Mouse (Mus musculus): Measurements from ENCODE around the gene Gm973. TPM values are rescaled to one million over a fixed set of nuclear protein-coding genes. Genes with fewer than 3 reads are reported as not detected.
A peak's percentile ranks its signal among the peaks of the same experiment; 100 is the strongest.

The Gm973 gene
- polyA plus RNA-seq, 1 experiment from 2014 or later, result 8.1 TPM

GRCm38 (mm10) chr1:59497741-59498613 lies 18.1 kb upstream of the Gm973 start:
- WGBS, result 88% methylated on average over 6 of the region's 6 CpGs
- no peak overlapping the region for H3K4me2 ChIP-seq
- H3K36me3 ChIP-seq, result no peaks in the 10 kb centered on the region
- no peak for ATAC-seq (ENCODE audit: low FRiP score, low read depth)
- no peaks in the 10 kb centered on the region for H3K4me1 ChIP-seq (replicated peaks)
- no peaks in the 10 kb centered on the region for H3K27me3 ChIP-seq
- H3K4me3 ChIP-seq, result no peak overlapping the region
- H3K9me3 ChIP-seq, result no peaks in the 10 kb centered on the region
- H3K27ac ChIP-seq (replicated peaks), result no peak overlapping the region
- H3K9ac ChIP-seq, result no peak overlapping the region

GRCm38 (mm10) chr1:59499327-59499726 lies 16.7 kb upstream of the Gm973 start:
- Histone ChIP-seq H3K4me1 (replicated peaks) (no peaks in the 10 kb centered on the region), H3K27me3 (no peaks in the 10 kb centered on the region), H3K27ac (replicated peaks) (no peak overlapping the region), H3K4me3 (no peak overlapping the region), H3K4me2 (no peak overlapping the region), H3K9ac (no peak overlapping the region), H3K36me3 (no peaks in the 10 kb centered on the region), H3K9me3 (no peaks in the 10 kb centered on the region)
- WGBS, result 78% methylated on average over 3 of the region's 3 CpGs
- no peak for ATAC-seq (ENCODE audit: low FRiP score, low read depth)

GRCm38 (mm10) chr1:59502355-59502754 lies 13.7 kb upstream of the Gm973 start:
- no peaks in the 10 kb centered on the region for H3K27me3 ChIP-seq
- no peaks in the 10 kb centered on the region for H3K36me3 ChIP-seq
- no peak overlapping the region for H3K4me3 ChIP-seq
- H3K9me3 ChIP-seq, result no peaks in the 10 kb centered on the region
- H3K27ac ChIP-seq (replicated peaks), result no peak overlapping the region
- 76% methylated on average over 2 of the region's 2 CpGs for WGBS
- H3K4me2 ChIP-seq, result no peak overlapping the region
- no peak for ATAC-seq (ENCODE audit: low FRiP score, low read depth)
- H3K9ac ChIP-seq, result no peak overlapping the region
- H3K4me1 ChIP-seq (replicated peaks), result no peaks in the 10 kb centered on the region

- 65% methylated on average over 7 of the region's 7 CpGs for WGBS
- Histone ChIP-seq H3K4me3 (no peak overlapping the region), H3K4me2 (no peak overlapping the region), H3K9me3 (no peaks in the 10 kb centered on the region), H3K36me3 (no peaks in the 10 kb centered on the region), H3K27me3 (no peaks in the 10 kb centered on the region), H3K27ac (replicated peaks) (no peak overlapping the region), H3K9ac (no peak overlapping the region), H3K4me1 (replicated peaks) (peaks cover 5% of the 10 kb centered on the region; the same call in 1 of the 2 replicates)
- no peak for ATAC-seq (ENCODE audit: low FRiP score, low read depth)
These were observed 12.3 kb upstream of the Gm973 start for GRCm38 (mm10) chr1:59503659-59504301.

GRCm38 (mm10) chr1:59504302-59504700 lies 11.8 kb upstream of the Gm973 start:
- WGBS, result 83% methylated on average over 2 of the region's 2 CpGs

GRCm38 (mm10) chr1:59508463-59509139 lies 7.5 kb upstream of the Gm973 start:
- no peaks in the 10 kb centered on the region for H3K9me3 ChIP-seq
- H3K4me2 ChIP-seq, result peak overlapping the region; percentile 18; the same call in 1 of the 2 replicates
- no peak overlapping the region for H3K27ac ChIP-seq (replicated peaks)
- H3K27me3 ChIP-seq, result no peaks in the 10 kb centered on the region
- peak; percentile 58; the same call in 1 of the 2 replicates for ATAC-seq (ENCODE audit: low FRiP score, low read depth)
- no peak overlapping the region for H3K4me3 ChIP-seq
- H3K9ac ChIP-seq, result no peak overlapping the region
- peaks cover 7% of the 10 kb centered on the region; the same call in 1 of the 2 replicates for H3K4me1 ChIP-seq (replicated peaks)
- no peaks in the 10 kb centered on the region for H3K36me3 ChIP-seq
- 27% methylated on average over 17 of the region's 17 CpGs for WGBS

More at GRCm38 (mm10) chr1:59504302-59504700, 11.8 kb upstream of the Gm973 start:
- Histone ChIP-seq H3K36me3 (no peaks in the 10 kb centered on the region), H3K4me1 (replicated peaks) (peaks cover 7% of the 10 kb centered on the region; the same call in 1 of the 2 replicates), H3K27me3 (no peaks in the 10 kb centered on the region), H3K27ac (replicated peaks) (no peak overlapping the region), H3K4me2 (no peak overlapping the region), H3K9ac (no peak overlapping the region), H3K9me3 (no peaks in the 10 kb centered on the region), H3K4me3 (no peak overlapping the region)
- ATAC-seq (ENCODE audit: low FRiP score, low read depth), result no peak

GRCm38 (mm10) chr1:59511566-59512270 lies 4.3 kb upstream of the Gm973 start:
- Histone ChIP-seq H3K27ac (replicated peaks) (no peak overlapping the region), H3K36me3 (no peaks in the 10 kb centered on the region), H3K4me3 (no peak overlapping the region), H3K9ac (no peak overlapping the region), H3K9me3 (no peaks in the 10 kb centered on the region), H3K4me1 (replicated peaks) (peaks cover 17% of the 10 kb centered on the region), H3K27me3 (no peaks in the 10 kb centered on the region), H3K4me2 (no peak overlapping the region)
- ATAC-seq (ENCODE audit: low FRiP score, low read depth), result no peak
- WGBS, result 71% methylated on average over 9 of the region's 9 CpGs

- no peak overlapping the region for H3K4me3 ChIP-seq
- H3K27me3 ChIP-seq, result no peaks in the 10 kb centered on the region
- no peak overlapping the region for H3K27ac ChIP-seq (replicated peaks)
- peaks cover 32% of the 10 kb centered on the region for H3K4me1 ChIP-seq (replicated peaks)
- WGBS, result 49% methylated on average over 11 of the region's 11 CpGs
- no peaks in the 10 kb centered on the region for H3K36me3 ChIP-seq
- no peak overlapping the region for H3K4me2 ChIP-seq
- H3K9me3 ChIP-seq, result no peaks in the 10 kb centered on the region
- no peak overlapping the region for H3K9ac ChIP-seq
- no peak for ATAC-seq (ENCODE audit: low FRiP score, low read depth)
These were observed 4.3 kb downstream of the Gm973 start for GRCm38 (mm10) chr1:59520226-59520837.

GRCm38 (mm10) chr1:59522456-59522855 lies 6.4 kb downstream of the Gm973 start:
- Histone ChIP-seq H3K4me3 (no peak overlapping the region), H3K9ac (no peak overlapping the region), H3K4me1 (replicated peaks) (peaks cover 14% of the 10 kb centered on the region), H3K9me3 (no peaks in the 10 kb centered on the region), H3K4me2 (no peak overlapping the region), H3K27me3 (no peaks in the 10 kb centered on the region), H3K36me3 (no peaks in the 10 kb centered on the region), H3K27ac (replicated peaks) (no peak overlapping the region)
- WGBS, result 45% methylated on average over 1 of the region's 1 CpGs
- no peak for ATAC-seq (ENCODE audit: low FRiP score, low read depth)

GRCm38 (mm10) chr1:59523378-59523958 lies 7.4 kb downstream of the Gm973 start:
- no peaks in the 10 kb centered on the region for H3K27me3 ChIP-seq
- WGBS, result 39% methylated on average over 5 of the region's 5 CpGs
- no peaks in the 10 kb centered on the region for H3K36me3 ChIP-seq
- H3K9ac ChIP-seq, result no peak overlapping the region
- no peaks in the 10 kb centered on the region for H3K9me3 ChIP-seq
- no peak overlapping the region for H3K4me3 ChIP-seq
- peaks cover 13% of the 10 kb centered on the region for H3K4me1 ChIP-seq (replicated peaks)
- ATAC-seq (ENCODE audit: low FRiP score, low read depth), result no peak
- H3K27ac ChIP-seq (replicated peaks), result peak overlapping the region; percentile 62; the same call in 1 of the 2 replicates
- no peak overlapping the region for H3K4me2 ChIP-seq

GRCm38 (mm10) chr1:59524071-59524470 lies 8.0 kb downstream of the Gm973 start:
- peak; percentile 81 for ATAC-seq (ENCODE audit: low FRiP score, low read depth)
- H3K4me2 ChIP-seq, result no peak overlapping the region
- H3K9me3 ChIP-seq, result no peaks in the 10 kb centered on the region
- H3K4me3 ChIP-seq, result no peak overlapping the region
- H3K36me3 ChIP-seq, result no peaks in the 10 kb centered on the region
- H3K4me1 ChIP-seq (replicated peaks), result peaks cover 13% of the 10 kb centered on the region
- 16% methylated on average over 2 of the region's 2 CpGs for WGBS
- H3K27ac ChIP-seq (replicated peaks), result peak overlapping the region; percentile 62
- no peak overlapping the region for H3K9ac ChIP-seq
- H3K27me3 ChIP-seq, result no peaks in the 10 kb centered on the region

Data from hindbrain, embryonic 15.5 days (tissue).